Mouse (Mus musculus) thymus, postnatal 10 days (tissue): ENCODE results near the gene Cog8.
"Not testable (repeated sequence)": the region's sequence is repeated elsewhere in the genome, so short reads cannot be mapped to it uniquely, and the experiment has no call there.

Experiments used
- DNase-seq, 2 experiments: peaks; one replicate each; pipeline ENCODE4 v3.0.0; 2021; ENCODE audit warnings: low spot score in 2 of 2

Gene Cog8

DNA sequence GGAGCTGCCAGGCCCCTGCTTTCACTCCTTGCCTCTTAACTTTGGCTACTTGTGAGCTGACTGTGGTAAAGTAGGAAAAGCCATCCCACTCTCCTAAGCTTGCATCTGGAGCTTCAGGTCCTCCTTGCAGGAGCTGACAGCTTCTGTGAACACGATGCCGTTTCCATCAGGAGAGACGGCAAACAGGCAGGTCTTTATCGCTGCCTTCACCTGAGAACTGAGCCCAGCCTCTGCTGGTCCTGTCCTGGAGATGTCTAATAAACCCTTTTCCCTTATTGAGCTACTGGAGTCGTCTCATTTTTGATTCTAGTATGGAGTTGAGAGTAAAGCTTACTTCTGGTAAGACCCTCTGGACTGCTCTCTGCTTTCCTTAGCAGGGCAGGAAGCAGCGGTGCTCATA, 11.0 kb downstream of the Cog8 start:
- no peak for DNase-seq

DNA sequence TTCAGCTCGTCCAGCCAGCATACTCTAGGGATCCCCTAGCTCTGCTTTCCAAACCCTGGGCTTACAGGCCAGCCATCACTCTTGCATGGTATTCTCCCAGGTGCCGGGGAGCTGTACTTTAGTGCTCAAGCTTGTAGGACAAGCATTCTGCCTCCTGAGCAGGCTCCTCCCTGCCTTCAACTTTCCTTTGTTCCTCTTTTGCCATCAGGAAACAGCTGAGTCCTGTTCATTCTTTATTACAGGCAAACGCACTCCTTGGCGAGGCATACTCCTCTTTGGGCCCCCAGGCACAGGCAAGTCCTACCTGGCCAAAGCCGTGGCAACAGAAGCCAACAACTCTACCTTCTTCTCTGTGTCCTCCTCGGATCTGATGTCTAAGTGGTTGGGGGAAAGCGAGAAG, 15.9 kb downstream of the Cog8 start:
- DNase-seq: no peak

DNA sequence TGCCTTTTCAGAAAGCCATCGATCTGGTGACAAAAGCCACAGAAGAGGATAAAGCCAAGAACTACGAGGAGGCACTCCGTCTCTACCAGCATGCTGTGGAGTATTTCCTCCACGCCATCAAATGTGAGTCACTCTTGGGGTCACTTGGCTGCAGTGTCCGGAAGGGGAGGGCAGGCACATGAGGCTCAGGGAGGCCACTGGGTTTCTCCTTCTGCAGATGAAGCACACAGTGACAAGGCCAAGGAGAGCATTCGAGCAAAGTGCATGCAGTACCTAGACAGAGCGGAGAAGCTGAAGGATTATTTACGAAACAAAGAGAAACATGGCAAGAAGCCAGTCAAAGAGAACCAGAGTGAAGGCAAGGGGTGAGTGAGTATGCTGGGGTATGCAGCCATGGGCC, 19.9 kb downstream of the Cog8 start:
- DNase-seq: no peak

DNA sequence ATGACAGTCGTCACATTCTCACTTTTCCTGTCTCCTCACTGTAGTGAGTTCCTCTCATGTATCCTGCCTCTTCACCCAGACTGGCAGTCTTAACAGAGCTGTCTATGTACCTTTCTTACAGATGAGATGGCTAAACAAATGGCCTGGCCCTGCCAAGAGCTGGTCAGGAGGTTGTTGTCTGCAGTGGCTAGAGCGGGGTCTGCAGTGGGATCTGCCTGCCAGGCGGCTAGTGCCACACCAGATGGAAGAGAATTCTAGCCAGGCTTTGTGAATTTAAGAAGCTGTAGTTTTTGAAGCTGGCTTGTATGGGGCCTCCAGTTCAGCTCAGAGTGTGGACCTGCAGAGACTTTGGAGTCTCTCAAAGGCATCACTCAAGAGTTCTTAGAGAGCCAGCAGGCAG, 20.8 kb downstream of the Cog8 start:
- DNase-seq: no peak

DNA sequence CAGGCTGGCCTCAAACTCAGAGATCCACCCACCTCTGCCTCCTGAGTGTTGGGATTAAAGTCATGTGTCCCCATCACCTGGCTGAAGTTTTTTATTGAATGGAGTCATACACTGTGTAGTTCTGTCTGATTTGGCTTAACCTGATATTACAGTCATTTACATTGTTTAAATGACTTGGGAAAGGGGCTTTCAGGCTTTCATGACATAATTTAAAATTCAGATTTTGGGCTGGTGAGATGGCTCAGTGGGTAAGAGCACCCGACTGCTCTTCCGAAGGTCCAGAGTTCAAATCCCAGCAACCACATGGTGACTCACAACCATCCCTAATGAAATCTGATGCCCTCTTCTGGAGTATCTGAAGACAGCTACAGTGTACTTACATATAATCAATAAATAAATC, 22.9 kb downstream of the Cog8 start:
- DNase-seq: not testable (repeated sequence)

DNA sequence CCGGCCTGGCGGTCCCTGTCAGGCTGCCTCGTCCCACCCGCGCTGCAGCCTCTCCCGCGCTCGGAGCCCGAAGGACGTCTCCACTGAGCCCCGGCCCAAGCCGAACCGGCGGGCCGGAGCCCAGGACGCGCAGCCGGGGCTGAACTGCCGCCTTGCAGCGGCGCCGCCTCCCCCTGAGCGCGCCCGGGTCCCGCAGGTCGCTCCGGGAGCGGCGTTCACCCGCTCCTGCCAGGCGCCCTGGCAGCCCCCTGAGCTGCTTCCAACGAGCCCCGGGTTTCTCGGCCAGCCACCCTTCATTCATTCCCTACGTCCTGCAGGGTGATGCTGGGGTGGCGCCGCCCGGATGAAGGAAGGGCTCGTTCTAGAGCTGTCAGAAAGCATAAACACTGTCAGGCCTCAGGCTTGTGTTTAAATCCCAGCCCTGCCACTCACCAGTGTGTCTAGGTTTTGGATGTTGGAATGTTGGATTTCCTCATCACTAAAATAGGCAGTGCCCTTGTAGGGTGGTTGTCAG, 24.9 kb downstream of the Cog8 start:
- no peak for DNase-seq

DNA sequence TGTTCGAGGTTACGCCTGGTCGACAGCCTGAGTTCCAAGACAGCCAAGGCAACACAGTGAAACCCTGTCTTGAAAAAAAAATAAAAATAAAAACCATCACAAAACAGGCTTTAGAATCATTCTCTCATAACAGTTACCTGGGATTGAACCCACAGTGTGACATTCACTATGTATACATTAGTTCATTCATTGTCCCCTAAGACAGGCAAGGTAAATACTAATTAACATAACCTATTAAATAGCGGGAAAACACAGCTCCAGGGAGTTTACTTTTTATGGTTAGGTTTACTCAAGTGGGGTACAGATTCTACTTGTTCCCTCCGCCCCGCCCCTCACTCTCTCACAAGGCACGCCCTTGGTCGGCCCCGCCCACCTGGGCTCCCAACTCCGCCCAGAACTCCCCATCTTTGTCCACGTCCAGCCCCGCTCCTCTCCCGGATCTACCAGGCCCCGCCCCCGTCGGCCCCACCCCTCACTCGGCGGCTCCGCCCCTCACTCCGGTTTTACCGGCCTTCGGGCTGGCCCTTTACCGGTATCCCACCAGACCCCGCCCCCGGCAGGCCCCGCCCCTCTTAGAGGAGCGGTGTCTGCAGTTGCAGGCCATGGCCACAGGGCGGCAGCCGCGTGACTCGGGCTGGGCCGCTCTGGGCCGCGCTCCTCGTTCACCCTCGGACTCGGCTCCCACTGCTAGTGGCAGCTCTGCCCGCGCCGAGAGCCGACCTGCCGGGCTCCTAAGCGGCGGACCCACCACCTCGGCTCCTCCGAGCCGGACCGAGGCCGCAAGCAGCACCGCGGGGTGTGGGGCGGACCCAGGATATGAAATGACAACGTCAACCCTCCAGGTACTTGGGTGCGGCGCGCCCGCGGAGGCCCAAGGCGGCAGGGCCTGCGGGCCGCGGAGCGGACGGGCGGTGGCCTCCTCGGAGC, 25.6 kb downstream of the Cog8 start, which contains the start of gene Vps4a:
Gene Vps4a, plus strand, starts transcription at position 573 of the 927 bp plus-strand sequence.
- DNase-seq: peak; percentile 90 to 97

DNA sequence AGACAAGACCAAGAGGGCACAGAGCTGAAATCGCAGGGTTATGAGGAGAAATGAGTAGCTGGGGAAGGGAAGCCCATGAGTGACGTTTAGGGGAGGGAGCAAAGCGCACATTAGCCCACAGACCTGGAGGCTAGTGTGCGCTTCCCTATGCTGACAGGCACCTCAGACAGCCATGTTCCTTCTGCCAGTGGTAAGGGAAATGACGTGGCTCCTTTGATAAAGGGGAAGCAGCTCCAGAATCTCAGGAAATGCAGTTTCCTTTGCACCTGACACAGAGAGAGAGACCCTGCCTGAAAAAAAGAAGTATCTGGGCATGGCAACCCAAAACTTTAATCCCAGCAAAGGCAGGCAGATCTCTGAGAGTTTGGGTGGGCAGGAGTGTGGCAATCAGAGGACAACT, 26.4 kb downstream of the Cog8 start:
- DNase-seq: no peak

DNA sequence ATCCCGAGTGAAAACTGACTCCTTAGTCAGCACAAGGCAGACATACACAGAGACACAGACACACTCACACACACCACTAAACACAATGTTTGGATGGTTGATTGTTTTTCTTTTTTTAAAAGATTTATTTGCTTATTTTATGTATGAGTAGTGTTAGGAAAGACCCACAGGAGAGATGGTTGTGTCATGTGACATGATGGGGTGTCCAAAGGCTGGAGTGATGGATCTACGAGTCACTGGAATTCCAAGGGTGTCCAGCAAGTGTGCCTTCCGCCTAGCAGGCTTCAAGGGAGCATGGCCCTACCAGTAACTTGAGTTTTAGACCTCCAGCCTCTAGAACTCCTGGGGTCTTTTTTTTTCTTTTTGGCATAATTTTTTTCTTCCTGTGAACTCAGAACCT, 27.2 kb downstream of the Cog8 start:
- no peak for DNase-seq

DNA sequence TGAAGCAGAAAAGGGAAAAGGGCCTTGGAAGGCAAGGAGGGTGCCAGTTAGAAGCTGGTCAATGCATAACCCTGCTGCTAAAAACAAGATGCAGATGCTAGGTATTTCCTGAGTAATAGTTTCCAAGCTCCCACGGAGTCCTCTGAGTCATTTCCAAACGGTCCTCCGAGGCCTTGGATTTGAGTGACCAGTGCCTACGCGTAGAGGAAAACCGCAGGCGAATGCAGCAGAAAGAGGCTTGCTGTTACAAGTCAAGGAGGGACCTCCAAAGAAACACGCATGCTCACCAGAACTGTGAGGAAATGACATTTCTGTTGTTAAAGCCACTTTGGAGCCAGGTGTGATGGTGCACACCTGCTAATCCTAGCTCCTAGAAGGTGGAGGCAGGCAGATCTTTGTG, 33.0 kb downstream of the Cog8 start:
- DNase-seq: no peak

DNA sequence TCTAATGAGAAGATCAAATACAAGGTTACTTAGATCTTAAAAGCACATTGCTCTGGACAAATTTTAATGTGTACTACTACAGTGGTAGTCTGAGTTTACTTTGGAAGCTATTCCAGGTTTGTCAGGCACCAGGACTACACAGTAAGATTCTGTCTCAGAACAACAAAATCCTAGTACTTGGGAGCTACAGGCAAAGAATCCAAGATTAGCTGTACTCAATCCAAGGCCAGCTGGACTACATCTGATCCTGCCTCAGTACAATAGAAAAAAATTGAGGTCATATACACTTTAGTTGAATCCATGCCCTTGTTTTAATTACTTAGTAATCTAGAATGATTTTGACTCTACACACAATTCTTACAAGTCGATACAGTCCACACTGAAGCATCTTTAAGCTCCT, 41.6 kb downstream of the Cog8 start:
- no peak for DNase-seq

DNA sequence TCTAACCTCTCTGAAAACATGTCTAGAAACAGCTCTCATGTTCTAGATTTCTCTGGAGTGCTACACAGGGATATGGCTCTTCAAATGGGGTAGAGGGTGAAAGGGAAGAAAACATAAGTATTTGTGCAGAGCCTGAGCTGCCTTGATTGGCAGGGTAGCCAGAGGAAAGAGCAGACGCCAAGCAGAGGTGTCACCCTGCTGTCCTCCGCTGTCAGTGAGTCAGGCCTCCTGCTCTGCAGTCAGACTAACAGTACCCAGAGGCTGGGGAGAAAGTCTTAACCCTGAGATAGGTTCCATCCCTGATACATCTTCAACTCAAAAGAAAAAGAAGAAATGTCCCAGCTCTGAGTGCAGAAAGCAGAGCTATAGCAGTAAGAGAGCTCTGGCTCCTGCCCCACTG, 43.8 kb downstream of the Cog8 start:
- DNase-seq: no peak

DNA sequence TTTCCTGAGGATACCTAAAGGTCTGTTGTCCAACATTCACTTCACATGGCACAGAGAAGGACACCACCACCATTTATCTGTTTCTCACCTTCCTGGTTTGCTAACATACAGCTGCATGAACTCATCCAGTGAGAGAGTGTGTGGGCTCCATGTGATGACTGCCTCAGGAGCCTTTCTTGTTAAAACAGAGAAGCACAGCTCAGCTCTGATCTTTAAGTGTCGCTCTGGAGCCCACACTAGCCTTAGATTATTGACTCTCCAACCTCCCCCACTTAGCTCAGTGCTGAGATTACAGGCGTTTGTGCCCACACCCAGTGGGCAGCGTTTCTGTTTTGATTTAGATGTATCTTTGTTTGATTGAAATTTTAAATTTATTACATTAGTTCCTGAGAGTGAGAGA, 48.7 kb downstream of the Cog8 start:
- no peak for DNase-seq

DNA sequence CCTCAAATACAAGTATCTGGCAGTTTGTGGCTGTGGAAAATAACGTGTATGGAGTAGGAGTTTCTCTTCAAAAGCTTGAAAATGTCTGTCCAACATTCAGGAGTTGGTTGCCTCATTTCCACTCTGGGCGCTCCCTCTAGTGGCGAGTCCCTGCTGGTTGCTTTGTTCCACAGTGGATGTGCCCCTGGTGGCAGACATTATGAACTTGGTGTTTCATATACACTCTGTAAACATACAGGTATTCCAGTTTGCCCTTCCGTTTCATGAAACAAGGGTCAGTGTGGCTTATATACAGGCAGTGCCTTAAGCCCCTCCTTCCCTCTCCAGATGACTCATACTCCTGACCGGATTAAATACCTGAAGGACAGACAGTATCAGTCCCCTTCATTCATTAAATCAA, 54.0 kb downstream of the Cog8 start:
- peak; percentile 70 to 90 for DNase-seq

DNA sequence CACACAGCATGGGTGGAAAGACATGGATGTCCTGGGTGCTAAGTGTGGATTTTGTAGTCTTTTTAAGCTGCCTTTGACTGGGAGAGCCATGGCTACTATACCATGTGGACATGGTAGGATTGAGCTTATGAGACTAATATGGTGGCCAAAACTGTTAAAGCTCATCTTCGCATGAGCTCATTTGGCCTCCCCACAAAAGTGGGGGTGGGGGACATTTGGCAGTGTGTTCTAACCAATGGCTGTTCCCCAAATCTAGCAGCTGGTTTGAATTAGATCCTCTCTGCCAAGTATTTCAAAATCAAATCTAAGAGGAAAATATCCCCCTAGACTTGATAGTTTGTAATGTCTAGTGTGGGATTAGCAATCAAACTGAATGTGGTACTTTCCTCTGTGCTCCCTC, 57.4 kb downstream of the Cog8 start:
- no peak for DNase-seq

DNA sequence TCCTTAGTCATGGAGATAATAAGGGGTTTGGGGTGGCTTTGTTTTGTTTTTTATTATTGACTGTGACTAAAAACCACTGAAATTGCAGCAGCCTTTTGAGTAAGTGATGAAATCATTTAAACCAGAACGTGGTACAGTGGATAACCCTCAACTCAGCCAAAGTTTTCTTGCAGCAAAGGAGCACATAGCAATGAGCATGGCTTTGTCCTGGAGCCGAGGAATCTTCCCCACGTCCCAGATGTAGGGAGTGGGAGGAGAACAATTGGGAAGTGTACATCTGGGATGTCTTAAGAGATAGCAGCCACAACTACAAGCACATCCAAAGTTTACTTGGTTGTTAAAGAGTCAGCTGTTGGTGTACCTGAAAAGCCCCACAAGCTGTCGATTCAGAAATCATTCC, 59.1 kb downstream of the Cog8 start:
- no peak for DNase-seq

DNA sequence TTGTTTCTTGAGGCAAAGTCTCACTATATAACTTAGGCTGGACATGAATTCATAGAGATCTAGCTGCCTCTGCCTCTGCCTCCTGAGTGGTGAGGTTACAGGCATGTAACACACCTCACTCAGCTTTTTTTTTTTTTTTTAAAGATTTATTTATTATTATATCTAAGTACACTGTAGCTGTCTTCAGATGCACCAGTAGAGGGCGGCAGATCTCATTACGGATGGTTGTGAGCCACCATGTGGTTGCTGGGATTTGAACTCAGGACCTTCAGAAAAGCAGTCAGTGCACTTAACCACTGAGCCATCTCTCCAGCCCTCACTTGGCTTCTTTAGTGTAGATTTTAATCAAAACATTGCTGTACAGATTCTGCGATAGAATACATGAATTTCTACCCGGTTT, 60.1 kb downstream of the Cog8 start:
- DNase-seq: not testable (repeated sequence)
